Mouse (Mus musculus): ENCODE results near the gene Dcbld2.

- TF ChIP-seq CTCF (IDR thresholded peaks at IDR 0.05; ENCODE audit: low read depth, low read length) (no peak), GATA1 (IDR thresholded peaks at IDR 0.05; ENCODE audit: borderline replicate concordance, low read length) (no peak), TAL1 (conservative IDR thresholded peaks at IDR 0.05; ENCODE audit: low read depth, low read length) (no peak), GATA2 (IDR thresholded peaks at IDR 0.05; ENCODE audit: borderline replicate concordance, low read depth, low read length) (no peak)
These were observed 31.1 kb upstream of the Dcbld2 start for GRCm38 (mm10) chr16:58377170-58377569.

Measured in G1E (cell line).